Mouse (Mus musculus) bone marrow, adult 2 months (tissue): ENCODE data around the gene Tas2r116.

Source experiments
- CTCF ChIP-seq: fragments of 200-500 bp; IDR thresholded peaks from 2 replicates; pipeline ENCODE4 v1.5.1; 2011; ENCODE audit warnings: low read length, control low read depth; ENCODE audit not compliant: control insufficient read depth, insufficient read depth
- POLR2A ChIP-seq: fragments of 200-500 bp; IDR thresholded peaks from 2 replicates; pipeline ENCODE4 v1.6.1; 2011; ENCODE audit warnings: low read depth, mild to moderate bottlenecking, control low read depth, low read length, borderline replicate concordance; ENCODE audit not compliant: control insufficient read depth

DNA sequence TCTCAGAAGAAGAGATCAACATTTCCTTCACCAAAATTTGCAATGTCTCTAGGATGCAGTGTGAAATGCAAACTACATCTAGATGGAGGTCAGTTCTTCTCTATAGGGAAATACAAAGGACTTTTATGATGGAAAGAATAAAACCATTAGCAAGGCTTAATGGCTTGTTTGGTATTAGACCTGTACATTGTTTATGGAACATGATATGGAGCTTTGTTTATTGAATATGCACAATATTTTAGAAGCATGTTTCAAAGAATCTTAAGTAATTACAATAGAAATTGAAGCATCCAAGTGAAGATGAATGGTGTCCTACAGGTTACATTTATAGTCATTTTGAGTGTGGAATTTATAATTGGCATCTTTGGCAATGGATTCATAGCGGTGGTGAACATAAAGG lies at the start of gene Tas2r116:
- TF ChIP-seq CTCF (no peak), POLR2A (no peak)
